Mouse (Mus musculus) c-Kit-positive CD71-positive TER-119-positive erythroid progenitor cells, embryonic 14.5 days (primary cell): ENCODE measurements around the gene Rangrf.
A peak's percentile ranks its signal among the peaks of the same experiment; 100 is the strongest.
"Not testable (repeated sequence)": the region's sequence is repeated elsewhere in the genome, so short reads cannot be mapped to it uniquely, and the experiment has no call there.

Experiments
- DNase-seq: peaks from one replicate; pipeline ENCODE4 v3.0.0-alpha.2; 2013; ENCODE audit warnings: low spot score

Gene Rangrf

GRCm38 (mm10) chr11:68975085-68975484, at the start of gene Rangrf:
Gene Rangrf (minus strand): TSS chr11:68975185.
- no peak for DNase-seq

- no peak for DNase-seq
Measured at GRCm38 (mm10) chr11:69020691-69021090, 45.7 kb upstream of the Rangrf start.

- no peak for DNase-seq
Measured at GRCm38 (mm10) chr11:69016755-69017154, 41.8 kb upstream of the Rangrf start.

DNA sequence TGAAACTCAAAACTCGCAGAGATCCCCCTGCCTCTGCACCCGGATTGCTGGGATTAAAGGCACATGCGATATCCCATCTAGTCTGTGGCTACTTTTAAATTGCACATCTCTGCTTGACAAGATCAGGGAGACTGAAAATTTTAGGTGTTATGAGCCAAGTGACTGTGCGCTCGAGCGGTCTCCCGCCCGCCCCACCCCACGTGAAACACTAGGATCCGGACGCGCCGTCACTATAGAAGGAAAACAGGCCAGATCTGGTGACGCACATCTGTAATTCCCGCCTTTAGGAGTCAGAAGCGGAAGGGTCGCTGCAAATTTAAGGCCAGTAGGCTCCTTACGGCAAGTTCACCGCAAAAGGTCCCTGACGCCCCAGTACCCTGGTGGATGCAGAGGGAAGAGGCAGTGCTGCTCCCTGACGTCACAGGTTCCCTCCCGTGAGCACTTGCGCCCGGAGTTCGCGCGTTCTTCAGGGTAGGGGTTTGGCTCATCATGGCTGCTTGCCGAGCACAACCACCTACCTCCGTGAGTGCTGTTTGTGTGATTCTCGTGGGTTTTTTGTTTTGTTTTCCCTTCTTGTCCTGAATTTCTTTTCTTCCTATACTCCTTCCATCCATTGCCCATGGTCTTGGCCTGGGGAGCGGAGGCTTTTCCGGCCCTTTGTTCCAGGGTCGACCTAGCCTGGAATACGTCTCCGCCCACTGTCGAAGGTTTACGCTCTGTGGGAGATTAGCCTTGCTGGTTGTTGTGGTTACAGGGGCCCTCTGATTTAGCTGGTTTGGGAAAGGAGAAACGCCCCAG, 40.9 kb upstream of the Rangrf start, which contains the start of gene Ctc1:
Gene Ctc1 (plus strand): TSS at position 268 of the 798 bp plus-strand sequence.
- peak; percentile 90 for DNase-seq

DNA sequence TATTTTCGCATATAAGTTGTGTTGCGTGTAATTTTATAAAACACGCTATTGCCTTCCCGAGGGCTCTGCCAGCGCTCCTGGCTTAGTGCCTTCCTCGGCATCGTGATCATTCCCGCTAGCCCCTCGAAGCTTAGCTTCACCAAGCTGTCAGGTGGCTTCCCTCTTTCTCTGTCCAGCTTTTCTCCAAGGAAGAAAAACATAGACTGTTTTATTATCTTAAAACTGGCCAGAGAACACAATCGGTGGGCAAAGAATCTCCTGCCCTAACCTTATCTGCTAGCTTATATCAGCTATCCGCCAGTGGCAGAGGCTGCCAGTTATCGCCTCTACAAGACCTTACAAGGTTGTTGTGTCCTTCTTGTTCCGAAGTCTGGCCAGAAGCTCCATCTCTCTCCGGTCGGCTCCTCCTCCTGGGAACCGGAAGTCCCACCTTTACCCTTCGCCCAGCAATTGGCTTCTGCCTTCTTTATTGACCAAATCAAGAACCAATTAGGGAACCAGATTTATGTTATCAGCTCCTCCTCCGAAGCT, 37.2 kb upstream of the Rangrf start:
- DNase-seq: peak; percentile 95

GRCm38 (mm10) chr11:69011445-69011844, 36.5 kb upstream of the Rangrf start:
- DNase-seq: not testable (repeated sequence)

GRCm38 (mm10) chr11:69010400-69011323, 35.7 kb upstream of the Rangrf start:
- no peak for DNase-seq

GRCm38 (mm10) chr11:69009508-69009907, 34.5 kb upstream of the Rangrf start:
- no peak for DNase-seq

GRCm38 (mm10) chr11:69008182-69009121, 33.5 kb upstream of the Rangrf start, which contains the start of gene Pfas:
Gene Pfas (minus strand): TSS chr11:69008460.
- DNase-seq: peak; percentile 94

GRCm38 (mm10) chr11:69006575-69006974, 31.6 kb upstream of the Rangrf start:
- not testable (repeated sequence) for DNase-seq

GRCm38 (mm10) chr11:69005193-69005592, 30.2 kb upstream of the Rangrf start:
- peak; percentile 62 for DNase-seq

- DNase-seq: no peak
Measured at GRCm38 (mm10) chr11:69003592-69003991, 28.6 kb upstream of the Rangrf start.

DNA sequence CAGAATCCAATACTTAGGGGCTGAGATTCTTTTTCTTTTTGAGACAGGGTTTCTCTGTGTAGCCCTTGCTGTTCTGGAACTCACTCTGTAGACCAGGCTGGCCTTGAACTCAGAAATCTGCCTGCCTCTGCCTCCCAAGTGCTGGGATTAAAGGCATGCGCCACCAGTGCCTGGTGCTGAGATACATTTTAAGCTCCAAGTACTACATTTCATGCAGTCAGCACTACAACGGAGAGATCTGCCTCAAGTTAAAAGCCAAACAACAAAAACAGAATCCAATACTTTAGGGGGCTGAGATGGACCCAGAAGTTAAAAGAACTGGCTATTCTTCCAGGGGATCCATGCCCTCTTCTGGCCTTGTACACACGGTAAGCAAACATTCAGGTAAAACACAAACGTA, 27.8 kb upstream of the Rangrf start:
- not testable (repeated sequence) for DNase-seq

DNA sequence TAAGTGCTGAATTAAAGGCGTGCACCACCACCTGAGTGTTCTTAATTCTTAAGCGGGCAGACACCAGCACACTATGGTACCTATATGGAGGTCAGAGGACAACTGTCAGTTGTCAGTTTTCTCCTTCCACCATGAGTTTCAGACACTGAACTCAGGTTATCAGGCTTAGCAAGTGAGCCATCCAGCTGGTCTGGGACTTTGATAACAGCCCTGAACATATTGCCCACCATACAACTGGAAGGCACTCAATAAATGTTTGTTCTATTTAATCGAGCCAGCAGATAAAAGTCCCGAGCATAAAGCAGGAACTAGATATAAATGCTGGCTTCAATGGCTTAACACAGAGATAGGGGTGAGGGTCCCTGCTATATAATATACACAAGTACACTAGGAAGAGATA, 22.1 kb upstream of the Rangrf start:
- no peak for DNase-seq

DNA sequence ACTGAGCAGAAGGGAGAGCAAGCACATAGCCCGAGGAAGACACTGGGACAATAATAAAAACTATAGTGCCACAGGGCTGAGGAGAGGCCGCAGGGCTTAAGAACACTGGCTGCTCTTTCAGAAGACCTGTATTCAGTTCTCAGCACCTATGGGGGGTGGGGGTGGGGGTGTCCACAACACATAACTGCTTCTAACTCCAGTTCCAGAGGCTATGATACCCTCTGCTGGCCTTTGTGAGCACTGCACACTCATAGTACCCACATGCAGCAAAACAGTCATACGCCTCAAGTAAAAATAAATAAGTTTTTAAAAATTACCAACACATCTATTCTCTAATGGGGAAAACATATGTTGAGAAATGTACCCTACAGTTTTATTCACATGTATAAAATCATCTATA, 19.4 kb upstream of the Rangrf start:
- no peak for DNase-seq

- DNase-seq: no peak
Measured at GRCm38 (mm10) chr11:68993122-68993521, 18.1 kb upstream of the Rangrf start.

- no peak for DNase-seq
Measured at GRCm38 (mm10) chr11:68988341-68988740, 13.4 kb upstream of the Rangrf start.

- no peak for DNase-seq
Measured at GRCm38 (mm10) chr11:68987365-68987882, 12.4 kb upstream of the Rangrf start.

GRCm38 (mm10) chr11:68982639-68983369, 7.8 kb upstream of the Rangrf start:
- DNase-seq: peak; percentile 59

GRCm38 (mm10) chr11:68980919-68981318, 5.9 kb upstream of the Rangrf start:
- DNase-seq: no peak
